Mouse (Mus musculus): ENCODE measurements around the gene Kcnmb4. TPM values are rescaled to one million over a fixed set of nuclear protein-coding genes. Genes with fewer than 3 reads are reported as not detected.

Gene Kcnmb4
- polyA plus RNA-seq, 1 experiment: 50.0 TPM

GRCm38 (mm10) chr10:116480988-116481387 is 7.3 kb upstream of the Kcnmb4 start:
- TF ChIP-seq POLR2A (IDR thresholded peaks at IDR 0.05; ENCODE audit: borderline replicate concordance, extremely low read depth, insufficient read depth, insufficient read length, poor library complexity, severe bottlenecking) (no peak), CTCF (IDR thresholded peaks at IDR 0.05; ENCODE audit: borderline replicate concordance, extremely low read depth, insufficient read depth, insufficient read length) (peak; percentile 16; the same call in 1 of the 2 replicates)
- DNase-seq (ENCODE audit: low read depth): no peak

DNA sequence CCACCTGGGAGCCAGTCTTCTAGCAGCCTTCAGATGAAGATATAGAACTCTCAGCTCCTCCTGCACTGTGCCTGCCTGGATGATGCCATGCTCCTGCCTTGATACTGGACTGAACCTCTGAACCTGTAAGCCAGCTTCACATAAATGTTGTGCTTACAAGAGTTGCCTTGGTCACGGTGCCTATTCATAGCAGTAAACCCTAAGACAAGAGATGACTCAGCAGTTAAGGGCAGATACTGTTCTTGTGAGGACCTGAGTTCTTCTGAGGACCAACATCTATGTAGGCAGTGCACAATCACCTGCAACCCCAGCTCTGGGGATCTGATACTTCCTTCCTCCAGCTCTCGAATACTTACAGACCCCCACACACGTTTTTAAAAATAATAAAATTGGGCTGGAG is 2.9 kb upstream of the Kcnmb4 start:
- DNase-seq (ENCODE audit: low read depth): no peak
- no peak for TF ChIP-seq CTCF (IDR thresholded peaks at IDR 0.05; ENCODE audit: borderline replicate concordance, extremely low read depth, insufficient read depth, insufficient read length)
- TF ChIP-seq POLR2A (IDR thresholded peaks at IDR 0.05; ENCODE audit: borderline replicate concordance, extremely low read depth, insufficient read depth, insufficient read length, poor library complexity, severe bottlenecking): no peak

- TF ChIP-seq CTCF (IDR thresholded peaks at IDR 0.05; ENCODE audit: borderline replicate concordance, extremely low read depth, insufficient read depth, insufficient read length) (no peak), POLR2A (IDR thresholded peaks at IDR 0.05; ENCODE audit: borderline replicate concordance, extremely low read depth, insufficient read depth, insufficient read length, poor library complexity, severe bottlenecking) (no peak)
- DNase-seq (ENCODE audit: low read depth): no peak
Observed at GRCm38 (mm10) chr10:116475725-116476124, 2.0 kb upstream of the Kcnmb4 start.

GRCm38 (mm10) chr10:116473071-116473758 is 463 bp downstream of the Kcnmb4 start:
- no peak; the same call in 1 of the 2 replicates for TF ChIP-seq POLR2A (IDR thresholded peaks at IDR 0.05; ENCODE audit: borderline replicate concordance, extremely low read depth, insufficient read depth, insufficient read length, poor library complexity, severe bottlenecking)
- TF ChIP-seq CTCF (IDR thresholded peaks at IDR 0.05; ENCODE audit: borderline replicate concordance, extremely low read depth, insufficient read depth, insufficient read length): no peak
- DNase-seq (ENCODE audit: low read depth): peak; percentile 89

DNA sequence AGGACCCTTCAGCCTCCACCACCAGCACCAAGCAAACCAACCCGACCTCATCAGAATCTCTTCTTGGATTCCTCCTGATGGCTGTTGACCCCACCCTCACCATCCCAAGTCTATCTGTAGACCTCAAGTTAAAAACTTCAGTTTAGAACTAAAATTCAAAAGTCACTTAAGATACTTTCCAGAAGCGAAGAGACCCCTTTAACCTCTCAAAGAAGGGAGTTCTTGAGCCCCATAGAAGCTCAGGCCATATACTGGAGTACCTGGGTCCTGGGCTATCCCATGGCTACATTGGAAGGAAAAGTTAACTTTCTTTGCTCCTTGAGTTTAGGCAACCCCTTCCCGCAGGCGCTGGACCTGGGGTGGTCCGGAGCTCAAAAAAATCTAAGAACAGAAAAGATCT is 1.1 kb downstream of the Kcnmb4 start:
- TF ChIP-seq CTCF (IDR thresholded peaks at IDR 0.05; ENCODE audit: borderline replicate concordance, extremely low read depth, insufficient read depth, insufficient read length): no peak
- no peak for TF ChIP-seq POLR2A (IDR thresholded peaks at IDR 0.05; ENCODE audit: borderline replicate concordance, extremely low read depth, insufficient read depth, insufficient read length, poor library complexity, severe bottlenecking)

GRCm38 (mm10) chr10:116470306-116470925 is 3.3 kb downstream of the Kcnmb4 start:
- TF ChIP-seq POLR2A (IDR thresholded peaks at IDR 0.05; ENCODE audit: borderline replicate concordance, extremely low read depth, insufficient read depth, insufficient read length, poor library complexity, severe bottlenecking) (no peak), CTCF (IDR thresholded peaks at IDR 0.05; ENCODE audit: borderline replicate concordance, extremely low read depth, insufficient read depth, insufficient read length) (no peak)
- DNase-seq (ENCODE audit: low read depth): peak; percentile 36

More for the DNA sequence above, 1.1 kb downstream of the Kcnmb4 start:
- no peak for DNase-seq (ENCODE audit: low read depth)

- DNase-seq (ENCODE audit: low read depth): no peak
- no peak for TF ChIP-seq CTCF (IDR thresholded peaks at IDR 0.05; ENCODE audit: borderline replicate concordance, extremely low read depth, insufficient read depth, insufficient read length)
- no peak for TF ChIP-seq POLR2A (IDR thresholded peaks at IDR 0.05; ENCODE audit: borderline replicate concordance, extremely low read depth, insufficient read depth, insufficient read length, poor library complexity, severe bottlenecking)
Observed at GRCm38 (mm10) chr10:116468094-116468493, 5.6 kb downstream of the Kcnmb4 start.

DNA sequence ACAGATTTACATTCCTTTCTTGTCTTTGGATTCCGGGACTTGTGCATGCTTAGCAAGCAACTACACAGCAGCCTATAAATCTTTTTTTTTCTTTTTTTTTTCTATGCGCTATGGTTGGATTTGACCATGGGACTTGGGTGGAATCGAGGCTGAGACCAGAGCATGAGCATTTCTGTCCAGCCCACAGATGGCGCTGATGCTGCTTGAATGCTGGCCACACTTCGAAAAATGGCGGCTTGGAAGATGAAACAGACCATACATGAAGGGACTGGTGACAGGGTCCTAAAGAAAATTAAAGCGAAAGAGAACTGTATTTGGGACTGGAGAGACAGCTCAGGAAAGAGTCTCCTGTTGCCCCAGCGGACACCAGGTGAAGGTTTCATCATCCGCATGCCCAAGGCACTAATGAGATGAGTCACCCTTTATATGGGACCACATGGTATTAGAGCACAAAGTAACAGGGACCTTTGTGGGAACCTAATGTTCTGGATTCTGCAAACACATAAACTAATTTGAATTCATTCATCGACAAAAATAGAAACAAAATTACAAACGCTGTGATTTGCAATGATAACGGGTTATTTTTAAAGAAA is 9.8 kb downstream of the Kcnmb4 start:
- TF ChIP-seq POLR2A (IDR thresholded peaks at IDR 0.05; ENCODE audit: borderline replicate concordance, extremely low read depth, insufficient read depth, insufficient read length, poor library complexity, severe bottlenecking) (no peak), CTCF (IDR thresholded peaks at IDR 0.05; ENCODE audit: borderline replicate concordance, extremely low read depth, insufficient read depth, insufficient read length) (no peak)
- no peak for DNase-seq (ENCODE audit: low read depth)

DNA sequence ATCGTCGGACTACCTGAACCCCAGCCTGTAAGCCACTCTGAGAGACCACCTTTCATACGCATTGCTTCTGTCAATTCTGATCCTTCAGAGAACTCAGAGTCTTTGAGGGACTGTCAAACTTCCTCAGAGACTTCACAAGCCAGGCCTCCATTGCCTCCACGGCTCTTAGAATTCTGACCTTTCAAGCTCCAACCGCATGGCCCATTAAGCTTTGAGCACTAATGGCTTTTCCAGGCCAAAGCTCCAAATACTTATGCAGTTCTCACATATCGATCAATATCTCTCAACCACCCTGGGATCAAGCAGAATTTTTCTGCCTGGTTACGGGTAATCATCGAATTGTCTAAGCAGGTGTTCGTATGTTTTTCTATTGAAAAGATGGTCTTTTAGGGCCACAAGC is 12.2 kb downstream of the Kcnmb4 start:
- peak; percentile 31 for DNase-seq (ENCODE audit: low read depth)

GRCm38 (mm10) chr10:116458786-116459185 is 14.9 kb downstream of the Kcnmb4 start:
- TF ChIP-seq POLR2A (IDR thresholded peaks at IDR 0.05; ENCODE audit: borderline replicate concordance, extremely low read depth, insufficient read depth, insufficient read length, poor library complexity, severe bottlenecking) (no peak), CTCF (IDR thresholded peaks at IDR 0.05; ENCODE audit: borderline replicate concordance, extremely low read depth, insufficient read depth, insufficient read length) (no peak)
- no peak for DNase-seq (ENCODE audit: low read depth)

More for the DNA sequence above, 12.2 kb downstream of the Kcnmb4 start:
- no peak for TF ChIP-seq CTCF (IDR thresholded peaks at IDR 0.05; ENCODE audit: borderline replicate concordance, extremely low read depth, insufficient read depth, insufficient read length)
- no peak for TF ChIP-seq POLR2A (IDR thresholded peaks at IDR 0.05; ENCODE audit: borderline replicate concordance, extremely low read depth, insufficient read depth, insufficient read length, poor library complexity, severe bottlenecking)

- TF ChIP-seq CTCF (IDR thresholded peaks at IDR 0.05; ENCODE audit: borderline replicate concordance, extremely low read depth, insufficient read depth, insufficient read length): peak; percentile 25; the same call in 1 of the 2 replicates
- no peak for TF ChIP-seq POLR2A (IDR thresholded peaks at IDR 0.05; ENCODE audit: borderline replicate concordance, extremely low read depth, insufficient read depth, insufficient read length, poor library complexity, severe bottlenecking)
- no peak for DNase-seq (ENCODE audit: low read depth)
Observed at GRCm38 (mm10) chr10:116452771-116453170, 20.9 kb downstream of the Kcnmb4 start.

Measured in brain, embryonic 14.5 days (tissue).